9 mouse cellular contexts compared by ENCODE assay signal in genomic region chr10:77902211-77902893, GRCm38 (mm10). TPM values are rescaled to one million over a fixed set of nuclear protein-coding genes. Genes with fewer than 3 reads are reported as not detected.
DNase-seq lines count a peak whose midpoint lies in the region; ATAC-seq lines count a peak whose summit lies in the region.
"Had no signal": no experiment of that assay in that cellular context is flagged by ENCODE, and none has a peak within 500 bp of the region (broad histone marks: within the 10 kb centered on the region; RNA-seq: fewer than 3 reads in every experiment).

TSS of gene Lrrc3 (minus strand) at chr10:77902536.

- peaks cover 29% of the 10 kb centered on the region for H3K27me3 ChIP-seq in erythroblast, embryonic 14.5 days (ENCODE audit: control insufficient read depth)
- H3K27me3 ChIP-seq in midbrain, embryonic 15.5 days (replicated peaks), result no peaks in the 10 kb centered on the region
- H3K27me3 ChIP-seq in stomach, embryonic 15.5 days (replicated peaks), result no peaks in the 10 kb centered on the region

- peak within 1 kb of the TSS; percentile 76 for H3K27ac ChIP-seq in midbrain, embryonic 15.5 days
- H3K27ac ChIP-seq in stomach, embryonic 15.5 days, result no peak within 1 kb of the TSS
- H3K27ac ChIP-seq: macrophage had no signal

- peak within 1 kb of the TSS; percentile 69 for H3K9ac ChIP-seq in midbrain, embryonic 15.5 days
- H3K9ac ChIP-seq in stomach, embryonic 15.5 days, result peak within 1 kb of the TSS; percentile 38; the same call in 1 of the 2 replicates

- H3K4me1 ChIP-seq in erythroblast, embryonic 14.5 days (ENCODE audit: control insufficient read depth), result peaks cover 14% of the 10 kb centered on the region
- peaks cover 16% of the 10 kb centered on the region for H3K4me1 ChIP-seq in midbrain, embryonic 15.5 days
- no peaks in the 10 kb centered on the region; the same call in 1 of the 2 replicates for H3K4me1 ChIP-seq in stomach, embryonic 15.5 days

- under 1% methylated on average over 42 of the region's 46 CpGs for WGBS in midbrain, embryonic 15.5 days
- under 1% methylated on average over 43 of the region's 46 CpGs for WGBS in stomach, embryonic 15.5 days

- ATAC-seq in erythroblast, adult 5-6 weeks (replicated peaks; ENCODE audit: low FRiP score, poor library complexity, severe bottlenecking), result no peak
- ATAC-seq in common myeloid progenitor, adult 5-6 weeks (replicated peaks; ENCODE audit: low read depth, poor library complexity, severe bottlenecking), result peak; percentile 50
- peak; percentile 63 for ATAC-seq in granulocyte monocyte progenitor cell, adult 5-6 weeks (replicated peaks; ENCODE audit: poor library complexity, severe bottlenecking)
- ATAC-seq in midbrain, embryonic 15.5 days (replicated peaks), result peak; percentile 79
- ATAC-seq in stomach, embryonic 15.5 days (ENCODE audit: insufficient read depth, low FRiP score, low read depth), result peak; percentile 66

- peak within 1 kb of the TSS; percentile 55 for H3K4me3 ChIP-seq in erythroblast, embryonic 14.5 days (replicated peaks)
- peak within 1 kb of the TSS; percentile 64 for H3K4me3 ChIP-seq in midbrain, embryonic 15.5 days
- H3K4me3 ChIP-seq in stomach, embryonic 15.5 days (replicated peaks), result peak within 1 kb of the TSS; percentile 64

- peaks cover 2% of the 10 kb centered on the region; the same call in 1 of the 2 replicates for H3K36me3 ChIP-seq in erythroblast, embryonic 14.5 days (ENCODE audit: control insufficient read depth)
- H3K36me3 ChIP-seq in midbrain, embryonic 15.5 days (replicated peaks), result no peaks in the 10 kb centered on the region
- H3K36me3 ChIP-seq in stomach, embryonic 15.5 days, result no peaks in the 10 kb centered on the region

- H3K9me3 ChIP-seq in erythroblast, embryonic 14.5 days (ENCODE audit: control insufficient read depth, low read length), result no peaks in the 10 kb centered on the region
- H3K9me3 ChIP-seq in midbrain, embryonic 15.5 days, result no peaks in the 10 kb centered on the region
- H3K9me3 ChIP-seq in stomach, embryonic 15.5 days, result no peaks in the 10 kb centered on the region

- peak within 1 kb of the TSS; percentile 65 for H3K4me2 ChIP-seq in midbrain, embryonic 15.5 days
- H3K4me2 ChIP-seq in stomach, embryonic 15.5 days, result peak within 1 kb of the TSS; percentile 81

- peak; percentile 41 to 66 for DNase-seq in kidney, adult 8-10 months
- DNase-seq in liver, result peak; percentile 82

RNA-seq across cellular contexts. Expression of gene Lrrc3, which starts in this region (rescaled TPM):
- 0.01 TPM in 1 of 2 replicates, not detected in the other for polyA plus RNA-seq in erythroblast, embryonic 14.5 days (2012)
- total RNA-seq in erythroblast, adult 5-6 weeks (2015; ENCODE audit: low replicate concordance), result not detected in 2 replicates
- total RNA-seq in erythroblast, adult 5-6 weeks (2017; ENCODE audit: low replicate concordance), result not detected in 2 replicates
- total RNA-seq in common myeloid progenitor, adult 5-6 weeks (2017), result 0.23 TPM in 1 of 2 replicates, not detected in the other
- total RNA-seq in granulocyte monocyte progenitor cell, adult 5-6 weeks (2014; fragmentation: Nextera tagmentation), result not detected in 2 replicates
- total RNA-seq in granulocyte monocyte progenitor cell, adult 5-6 weeks (2017), result not detected in 2 replicates
- 24.2 and 24.3 TPM in 2 replicates for polyA plus RNA-seq in midbrain, embryonic 15.5 days (2015; fragmentation: Nextera tagmentation; extraction: Ambion mirVana)
- polyA plus RNA-seq in stomach, embryonic 15.5 days (2015; fragmentation: Nextera tagmentation; extraction: Ambion mirVana), result 5.0 and 6.4 TPM in 2 replicates
- polyA plus RNA-seq: macrophage had no signal

Comparison
In these comparisons a context has a peak if more than half of its experiments do, and no peak if none do; other contexts are left out.
1. Peak in ATAC-seq in common myeloid progenitor, adult 5-6 weeks; RNA of the gene not detected or under 1 TPM.
2. Peak in ATAC-seq in granulocyte monocyte progenitor cell, adult 5-6 weeks; RNA of the gene not detected or under 1 TPM.